Comparison of ENCODE assay signal across 8 mouse cellular contexts in the genomic region with DNA sequence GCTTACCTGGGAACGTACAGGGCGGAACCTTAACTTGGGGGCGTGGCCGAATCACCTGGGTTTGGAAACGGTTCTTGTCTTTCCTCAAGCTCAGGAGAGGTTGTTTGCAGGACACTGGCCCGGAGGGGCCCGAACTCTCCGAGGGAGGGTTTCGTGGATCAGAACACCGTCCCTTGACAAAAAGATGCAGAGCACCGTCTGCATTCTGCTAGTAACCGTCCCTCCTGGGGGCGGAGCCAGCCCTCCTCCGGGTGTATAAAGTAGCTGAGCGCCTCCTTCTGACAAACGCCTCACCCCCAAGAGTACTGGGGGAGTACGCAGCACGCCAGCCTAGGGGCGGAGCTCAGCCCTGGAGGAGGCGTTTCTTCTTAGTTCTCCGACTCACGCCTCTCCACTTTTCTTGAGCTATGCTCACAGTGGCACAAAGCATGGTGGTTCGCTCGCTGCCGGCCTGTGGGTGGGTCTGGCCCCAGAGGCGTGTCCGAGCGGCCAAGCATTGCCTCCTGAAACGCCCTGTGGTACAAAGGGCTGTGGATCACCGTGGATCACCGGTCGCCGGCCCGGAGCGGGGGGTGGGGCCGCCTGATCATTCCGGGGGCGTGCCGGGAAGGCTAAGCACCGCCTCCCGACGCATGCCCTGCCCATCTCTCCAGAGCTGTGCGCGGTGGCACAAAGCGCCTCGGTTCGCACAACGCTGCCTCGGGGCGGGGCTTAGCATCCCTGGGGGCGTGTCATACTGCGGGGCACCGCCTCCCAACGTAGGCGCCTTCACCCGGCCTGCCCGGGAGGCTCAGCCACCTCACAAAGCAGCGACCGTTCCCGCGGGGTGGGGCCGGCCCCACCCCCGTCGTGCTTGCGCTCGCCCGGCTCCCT. TPM values are rescaled to one million over a fixed set of nuclear protein-coding genes. Genes with fewer than 3 reads are reported as not detected.
DNase-seq lines count a peak whose midpoint lies in the region; ATAC-seq lines count a peak whose summit lies in the region.

No protein-coding gene starts in this region.

- peak; percentile 98 for DNase-seq in ES-CJ7 (ENCODE audit: low read depth, low spot score)
- peak; percentile 99 for DNase-seq in cerebellum, adult 11 months
- DNase-seq in forebrain, embryonic 14.5 days (ENCODE audit: low spot score): peak; percentile 99
- DNase-seq in heart, postnatal 14 days: peak; percentile 99 to 100
- peak; percentile 99 for DNase-seq in layer of hippocampus, adult 11-12 months (ENCODE audit: low spot score)
- peak; percentile 99 for DNase-seq in lung, adult 18-20 months
- peak; percentile 99 for DNase-seq in testis, postnatal 14 days (ENCODE audit: low spot score)

- no peaks in the 10 kb centered on the region for H3K9me3 ChIP-seq in forebrain, embryonic 14.5 days (replicated peaks; ENCODE audit: control insufficient read depth, low read length)
- no peaks in the 10 kb centered on the region for H3K9me3 ChIP-seq in neural tube, embryonic 15.5 days (replicated peaks)

- peak overlapping the region; percentile 57 for H3K9ac ChIP-seq in forebrain, embryonic 14.5 days (ENCODE audit: low read length)
- H3K9ac ChIP-seq in neural tube, embryonic 15.5 days (replicated peaks): peak overlapping the region; percentile 94

- H3K27ac ChIP-seq in forebrain, embryonic 14.5 days (ENCODE audit: low read depth, low read length): peak overlapping the region; percentile 98
- H3K27ac ChIP-seq in neural tube, embryonic 15.5 days (replicated peaks): peak overlapping the region; percentile 99

- peak; percentile 95 for ATAC-seq in forebrain, embryonic 14.5 days
- ATAC-seq in neural tube, embryonic 15.5 days (ENCODE audit: low FRiP score): peak; percentile 95

- peaks cover 14% of the 10 kb centered on the region for H3K36me3 ChIP-seq in forebrain, embryonic 14.5 days (ENCODE audit: control insufficient read depth, insufficient read depth, low read length)
- peaks cover 5% of the 10 kb centered on the region for H3K36me3 ChIP-seq in neural tube, embryonic 15.5 days

- peaks cover 21% of the 10 kb centered on the region for H3K4me1 ChIP-seq in forebrain, embryonic 14.5 days (ENCODE audit: control insufficient read depth, insufficient read depth, low read length)
- H3K4me1 ChIP-seq in neural tube, embryonic 15.5 days: peaks cover 31% of the 10 kb centered on the region

- peak overlapping the region; percentile 62 for H3K4me2 ChIP-seq in forebrain, embryonic 14.5 days (ENCODE audit: low read length)
- peak overlapping the region; percentile 79 for H3K4me2 ChIP-seq in neural tube, embryonic 15.5 days

- H3K27me3 ChIP-seq in forebrain, embryonic 14.5 days (replicated peaks; ENCODE audit: control insufficient read depth, insufficient read depth, low read length): no peaks in the 10 kb centered on the region
- no peaks in the 10 kb centered on the region for H3K27me3 ChIP-seq in neural tube, embryonic 15.5 days (replicated peaks)

- WGBS in forebrain, embryonic 14.5 days: under 1% methylated on average over 55 of the region's 67 CpGs
- 1% methylated on average over 65 of the region's 67 CpGs for WGBS in neural tube, embryonic 15.5 days

- intact Hi-C loops in heart, postnatal 14 days (cut with DNase I): loop anchor here (2.0 to 5.0 kb wide), 2 partner anchors 29 to 46 kb away; a partner anchor contains a TSS

- peak overlapping the region; percentile 61 for H3K4me3 ChIP-seq in forebrain, embryonic 14.5 days (ENCODE audit: low read depth, low read length)
- peak overlapping the region; percentile 79 for H3K4me3 ChIP-seq in neural tube, embryonic 15.5 days (replicated peaks)

RNA-seq across cellular contexts. Expression of a gene that starts 0.5 kb away (rescaled TPM):
- 22.8 and 26.7 TPM in 2 replicates for polyA plus RNA-seq in forebrain, embryonic 14.5 days (2014; fragmentation: Nextera tagmentation; extraction: Ambion mirVana)
- 10 to 100 TPM; 50.3 to 54.2 TPM for total RNA-seq in heart, postnatal 14 days (2021)
- 33.7 and 36.1 TPM in 2 replicates for polyA plus RNA-seq in neural tube, embryonic 15.5 days (2015; fragmentation: Nextera tagmentation; extraction: Ambion mirVana)

RNA-seq across cellular contexts. Expression of a gene that starts 20.2 kb away (rescaled TPM):
- polyA plus RNA-seq in forebrain, embryonic 14.5 days (2014; fragmentation: Nextera tagmentation; extraction: Ambion mirVana): 0.74 and 1.9 TPM in 2 replicates
- 1 to 10 TPM; 2.1 TPM for total RNA-seq in heart, postnatal 14 days (2021)
- 2.3 and 3.9 TPM in 2 replicates for polyA plus RNA-seq in neural tube, embryonic 15.5 days (2015; fragmentation: Nextera tagmentation; extraction: Ambion mirVana)

RNA-seq across cellular contexts. Expression of a gene that starts 36.1 kb away (rescaled TPM):
- 56.9 and 58.3 TPM in 2 replicates for polyA plus RNA-seq in forebrain, embryonic 14.5 days (2014; fragmentation: Nextera tagmentation; extraction: Ambion mirVana)
- total RNA-seq in heart, postnatal 14 days (2021): 10 to 100 TPM; 40.7 to 44.5 TPM
- 53.4 and 61.3 TPM in 2 replicates for polyA plus RNA-seq in neural tube, embryonic 15.5 days (2015; fragmentation: Nextera tagmentation; extraction: Ambion mirVana)

RNA-seq across cellular contexts. Expression of a gene that starts 46.4 kb away (rescaled TPM):
- polyA plus RNA-seq in forebrain, embryonic 14.5 days (2014; fragmentation: Nextera tagmentation; extraction: Ambion mirVana): 67.3 and 68.4 TPM in 2 replicates
- 10 to 100 TPM; 49.4 to 50.7 TPM for total RNA-seq in heart, postnatal 14 days (2021)
- polyA plus RNA-seq in neural tube, embryonic 15.5 days (2015; fragmentation: Nextera tagmentation; extraction: Ambion mirVana): 51.1 and 54.4 TPM in 2 replicates

RNA-seq across cellular contexts. Expression of a gene that starts 46.5 kb away (rescaled TPM):
- 16.9 and 18.2 TPM in 2 replicates for polyA plus RNA-seq in forebrain, embryonic 14.5 days (2014; fragmentation: Nextera tagmentation; extraction: Ambion mirVana)
- 1 to 10 TPM; 6.6 to 7.0 TPM for total RNA-seq in heart, postnatal 14 days (2021)
- polyA plus RNA-seq in neural tube, embryonic 15.5 days (2015; fragmentation: Nextera tagmentation; extraction: Ambion mirVana): 24.5 and 27.0 TPM in 2 replicates

Comparison
In these comparisons a context has a peak if more than half of its experiments do, and no peak if none do; other contexts are left out.
1. Peak in every context shown above with its lines: DNase-seq, ATAC-seq, H3K4me3 ChIP-seq and H3K27ac ChIP-seq.